Mouse (Mus musculus): ENCODE measurements around the gene Trim46. TPM values are rescaled to one million over a fixed set of nuclear protein-coding genes. Genes with fewer than 3 reads are reported as not detected.

Trim46 gene
- total RNA-seq (2021): 10 to 100 TPM; 89.8 to 94.3 TPM

GRCm38 (mm10) chr3:89246261-89247100 lies at the start of gene Trim46:
Gene Trim46, minus strand, starts transcription at chr3:89246309.
- intact Hi-C loops (cut with DNase I): no loop called here
- DNase-seq (ENCODE audit: low spot score in 2 of 2): peak; percentile 91 to 95

- peak in 1 of 2 experiments; percentile 31 for DNase-seq (ENCODE audit: low spot score in 2 of 2)
- intact Hi-C loops (cut with DNase I): loop anchor here (5.0 kb wide), 1 partner anchor 38 kb away; the partner anchor contains the start of gene Dpm3
These were observed 49.6 kb upstream of the Trim46 start for GRCm38 (mm10) chr3:89295685-89296230.

- no peak for DNase-seq (ENCODE audit: low spot score in 2 of 2)
- intact Hi-C loops (cut with DNase I): no loop called here
These were observed 48.1 kb upstream of the Trim46 start for GRCm38 (mm10) chr3:89294195-89294594.

- intact Hi-C loops (cut with DNase I): no loop called here
These were observed 47.3 kb upstream of the Trim46 start for GRCm38 (mm10) chr3:89293247-89293918.

GRCm38 (mm10) chr3:89292303-89292702 lies 46.2 kb upstream of the Trim46 start:
- intact Hi-C loops (cut with DNase I): no loop called here
- no peak for DNase-seq (ENCODE audit: low spot score in 2 of 2)

More at GRCm38 (mm10) chr3:89293247-89293918, 47.3 kb upstream of the Trim46 start:
- no peak for DNase-seq (ENCODE audit: low spot score in 2 of 2)

GRCm38 (mm10) chr3:89291874-89292273 lies 45.8 kb upstream of the Trim46 start:
- intact Hi-C loops (cut with DNase I): no loop called here
- no peak for DNase-seq (ENCODE audit: low spot score in 2 of 2)

- no peak for DNase-seq (ENCODE audit: low spot score in 2 of 2)
- intact Hi-C loops (cut with DNase I): no loop called here
These were observed 42.4 kb upstream of the Trim46 start for GRCm38 (mm10) chr3:89288503-89288928.

GRCm38 (mm10) chr3:89287286-89287685 lies 41.2 kb upstream of the Trim46 start:
- intact Hi-C loops (cut with DNase I): no loop called here

GRCm38 (mm10) chr3:89285526-89285925 lies 39.4 kb upstream of the Trim46 start:
- DNase-seq (ENCODE audit: low spot score in 2 of 2): no peak
- intact Hi-C loops (cut with DNase I): no loop called here

More at GRCm38 (mm10) chr3:89287286-89287685, 41.2 kb upstream of the Trim46 start:
- DNase-seq (ENCODE audit: low spot score in 2 of 2): no peak

- intact Hi-C loops (cut with DNase I): no loop called here
- DNase-seq (ENCODE audit: low spot score in 2 of 2): no peak
These were observed 38.2 kb upstream of the Trim46 start for GRCm38 (mm10) chr3:89284261-89284660.

- intact Hi-C loops (cut with DNase I): loop anchor here (1.0 kb wide), 1 partner anchor 32 kb away; no protein-coding TSS in a partner anchor
These were observed 36.2 kb upstream of the Trim46 start for GRCm38 (mm10) chr3:89282291-89282643.

GRCm38 (mm10) chr3:89281579-89282290 lies 35.6 kb upstream of the Trim46 start:
- peak; percentile 83 to 88 for DNase-seq (ENCODE audit: low spot score in 2 of 2)

More at GRCm38 (mm10) chr3:89282291-89282643, 36.2 kb upstream of the Trim46 start:
- DNase-seq (ENCODE audit: low spot score in 2 of 2): no peak

GRCm38 (mm10) chr3:89280606-89281511 lies 34.8 kb upstream of the Trim46 start, which contains the start of gene Efna1:
Gene Efna1, minus strand, starts transcription at chr3:89281142.
- DNase-seq (ENCODE audit: low spot score in 2 of 2): peak in 1 of 2 experiments; percentile 31
- intact Hi-C loops (cut with DNase I): no loop called here

More at GRCm38 (mm10) chr3:89281579-89282290, 35.6 kb upstream of the Trim46 start:
- intact Hi-C loops (cut with DNase I): loop anchor here (1.0 kb wide), 1 partner anchor 31 kb away; no protein-coding TSS in a partner anchor

GRCm38 (mm10) chr3:89280050-89280605 lies 34.0 kb upstream of the Trim46 start:
- intact Hi-C loops (cut with DNase I): no loop called here
- DNase-seq (ENCODE audit: low spot score in 2 of 2): peak in 1 of 2 experiments; percentile 42

- intact Hi-C loops (cut with DNase I): no loop called here
- peak; percentile 68 to 82 for DNase-seq (ENCODE audit: low spot score in 2 of 2)
These were observed 33.2 kb upstream of the Trim46 start for GRCm38 (mm10) chr3:89279153-89279890.

GRCm38 (mm10) chr3:89278643-89279042 lies 32.5 kb upstream of the Trim46 start:
- intact Hi-C loops (cut with DNase I): no loop called here

GRCm38 (mm10) chr3:89278107-89278506 lies 32.0 kb upstream of the Trim46 start:
- intact Hi-C loops (cut with DNase I): no loop called here
- no peak for DNase-seq (ENCODE audit: low spot score in 2 of 2)

More at GRCm38 (mm10) chr3:89278643-89279042, 32.5 kb upstream of the Trim46 start:
- DNase-seq (ENCODE audit: low spot score in 2 of 2): no peak

All from left cerebral cortex, postnatal 25 days (tissue).